ENCODE assay signal across 9 mouse cellular contexts in genomic region chrX:128576269-128576871, GRCm38 (mm10).
A peak's percentile ranks its signal among the peaks of the same experiment; 100 is the strongest.
DNase-seq lines count a peak whose midpoint lies in the region; ATAC-seq lines count a peak whose summit lies in the region.
"Had no signal": no experiment of that assay in that cellular context is flagged by ENCODE, and none has a peak within 500 bp of the region (broad histone marks: within the 10 kb centered on the region; RNA-seq: fewer than 3 reads in every experiment).

No protein-coding gene starts in this region.

- H3K4me1 ChIP-seq in forebrain, embryonic 15.5 days, result peaks cover 10% of the 10 kb centered on the region
- no peaks in the 10 kb centered on the region for H3K4me1 ChIP-seq in neural tube, embryonic 11.5 days (ENCODE audit: control insufficient read depth, insufficient read depth, low read length)

- peak; percentile 96 for ATAC-seq in forebrain, embryonic 15.5 days (replicated peaks)
- peak; percentile 53; the same call in 1 of the 2 replicates for ATAC-seq in neural tube, embryonic 11.5 days (ENCODE audit: insufficient read depth, low FRiP score, low TSS enrichment)

- peak; percentile 8 for DNase-seq in layer of hippocampus, adult 9-10 months (ENCODE audit: low spot score)
- DNase-seq in layer of hippocampus, postnatal 25 days (ENCODE audit: extremely low spot score in 1 of 2, low spot score in 1 of 2), result no peak
- DNase-seq in R1 (ENCODE audit: low read depth, low spot score), result peak; percentile 88
- peak; percentile 14 for DNase-seq in neural tube, embryonic 11.5 days (ENCODE audit: low spot score)
- no peak for DNase-seq in lung, postnatal 10 days
- DNase-seq in thymus, postnatal 14 days, result no peak
- DNase-seq in gastrocnemius, postnatal 25 days, result no peak

- H3K4me2 ChIP-seq in forebrain, embryonic 15.5 days (replicated peaks), result no peak overlapping the region
- H3K4me2 ChIP-seq in neural tube, embryonic 11.5 days (ENCODE audit: low read depth), result no peak overlapping the region

- H3K27ac ChIP-seq in forebrain, embryonic 15.5 days (replicated peaks), result peak overlapping the region; percentile 56; the same call in 1 of the 2 replicates
- H3K27ac ChIP-seq in neural tube, embryonic 11.5 days (ENCODE audit: low read depth, low read length), result no peak overlapping the region
- H3K27ac ChIP-seq: liver, embryonic 14.5 days had no signal

- H3K36me3 ChIP-seq in forebrain, embryonic 15.5 days, result no peaks in the 10 kb centered on the region
- H3K36me3 ChIP-seq in neural tube, embryonic 11.5 days (ENCODE audit: control insufficient read depth, insufficient read depth, low read length), result no peaks in the 10 kb centered on the region

- H3K27me3 ChIP-seq in forebrain, embryonic 15.5 days, result no peaks in the 10 kb centered on the region
- H3K27me3 ChIP-seq in neural tube, embryonic 11.5 days (ENCODE audit: control insufficient read depth, insufficient read depth, low read length), result no peaks in the 10 kb centered on the region

- no peaks in the 10 kb centered on the region for H3K9me3 ChIP-seq in forebrain, embryonic 15.5 days
- H3K9me3 ChIP-seq in neural tube, embryonic 11.5 days (ENCODE audit: control insufficient read depth, low read length), result no peaks in the 10 kb centered on the region

- 16% methylated on average over 5 of the region's 5 CpGs for WGBS in forebrain, embryonic 15.5 days
- WGBS in neural tube, embryonic 11.5 days, result 8% methylated on average over 5 of the region's 5 CpGs

- H3K4me3 ChIP-seq in forebrain, embryonic 15.5 days, result no peak overlapping the region
- H3K4me3 ChIP-seq in neural tube, embryonic 11.5 days (ENCODE audit: low read depth, low read length), result no peak overlapping the region

- H3K9ac ChIP-seq in forebrain, embryonic 15.5 days (replicated peaks), result no peak overlapping the region
- H3K9ac ChIP-seq in neural tube, embryonic 11.5 days (ENCODE audit: low read length), result no peak overlapping the region
- H3K9ac ChIP-seq: liver, embryonic 14.5 days had no signal

Comparison
In these comparisons a context has a peak if more than half of its experiments do, and no peak if none do; other contexts are left out.
1. DNase-seq: peak in layer of hippocampus, adult 9-10 months (single experiment), R1 (single experiment) and neural tube, embryonic 11.5 days (single experiment); none in layer of hippocampus, postnatal 25 days (0 of 2), lung, postnatal 10 days (single experiment), thymus, postnatal 14 days (single experiment) and gastrocnemius, postnatal 25 days (single experiment).